Mouse (Mus musculus): Measurements from ENCODE around the gene Mogs.

Gene Mogs

GRCm38 (mm10) chr6:83147280-83147679 lies 32.0 kb downstream of the Mogs start:
- DNase-seq (ENCODE audit: extremely low spot score) = no peak

GRCm38 (mm10) chr6:83151721-83152120 lies 36.4 kb downstream of the Mogs start:
- no peak for DNase-seq (ENCODE audit: extremely low spot score)

- no peak for DNase-seq (ENCODE audit: extremely low spot score)
These were observed 37.7 kb downstream of the Mogs start for GRCm38 (mm10) chr6:83153038-83153437.

- no peak for DNase-seq (ENCODE audit: extremely low spot score)
These were observed 38.2 kb downstream of the Mogs start for GRCm38 (mm10) chr6:83153485-83153884.

GRCm38 (mm10) chr6:83155552-83156238 lies 40.4 kb downstream of the Mogs start:
- no peak for DNase-seq (ENCODE audit: extremely low spot score)

GRCm38 (mm10) chr6:83156259-83156684 lies 41.0 kb downstream of the Mogs start, which contains the start of the genes Wdr54 and 1700003E16Rik:
Gene Wdr54 (minus strand): TSS chr6:83156397.
Gene 1700003E16Rik (plus strand): TSS chr6:83156404.
- peak; percentile 84 for DNase-seq (ENCODE audit: extremely low spot score)

GRCm38 (mm10) chr6:83159456-83159855 lies 44.2 kb downstream of the Mogs start:
- peak; percentile 39 for DNase-seq (ENCODE audit: extremely low spot score)

GRCm38 (mm10) chr6:83161442-83161841 lies 46.1 kb downstream of the Mogs start:
- peak; percentile 18 for DNase-seq (ENCODE audit: extremely low spot score)

- peak; percentile 41 for DNase-seq (ENCODE audit: extremely low spot score)
These were observed 46.8 kb downstream of the Mogs start for GRCm38 (mm10) chr6:83161921-83162641.

GRCm38 (mm10) chr6:83162701-83163100 lies 47.4 kb downstream of the Mogs start:
- DNase-seq (ENCODE audit: extremely low spot score) = peak; percentile 71

- DNase-seq (ENCODE audit: extremely low spot score) = no peak
These were observed 49.8 kb downstream of the Mogs start for GRCm38 (mm10) chr6:83165026-83165606.

GRCm38 (mm10) chr6:83165607-83166242 lies 50.4 kb downstream of the Mogs start, which contains the start of gene Dctn1:
Gene Dctn1 (plus strand): TSS chr6:83165920.
- DNase-seq (ENCODE audit: extremely low spot score) = peak; percentile 95

- DNase-seq (ENCODE audit: extremely low spot score) = no peak
These were observed 50.9 kb downstream of the Mogs start for GRCm38 (mm10) chr6:83166243-83166630.

All from embryo, embryonic 9.5 days (tissue).